Mouse (Mus musculus): ENCODE results near the gene Cfap61.

The Cfap61 gene

GRCm38 (mm10) chr2:146257609-146258008 is 323.0 kb downstream of the Cfap61 start:
- DNase-seq (ENCODE audit: low spot score) = no peak

GRCm38 (mm10) chr2:146258736-146259469 is 324.3 kb downstream of the Cfap61 start:
- no peak for DNase-seq (ENCODE audit: low spot score)

- DNase-seq (ENCODE audit: low spot score) = no peak
Measured at GRCm38 (mm10) chr2:146259787-146260560, 325.4 kb downstream of the Cfap61 start.

GRCm38 (mm10) chr2:146261146-146261545 is 326.6 kb downstream of the Cfap61 start:
- DNase-seq (ENCODE audit: low spot score) = no peak

- no peak for DNase-seq (ENCODE audit: low spot score)
Measured at GRCm38 (mm10) chr2:146262215-146262614, 327.6 kb downstream of the Cfap61 start.

GRCm38 (mm10) chr2:146262966-146263365 is 328.4 kb downstream of the Cfap61 start:
- no peak for DNase-seq (ENCODE audit: low spot score)

Measured in ovary, postnatal 10 days (tissue).